Mouse (Mus musculus): ENCODE data around the gene Scamp3. TPM values are rescaled to one million over a fixed set of nuclear protein-coding genes. Genes with fewer than 3 reads are reported as not detected.

The Scamp3 gene
- total and polyA plus RNA-seq, 3 experiments = 101 to 287 TPM; not detected in 1

- TF ChIP-seq SIN3A (IDR thresholded peaks at IDR 0.05; ENCODE audit: low read length) = peak; percentile 83
- TF ChIP-seq USF2 (IDR thresholded peaks at IDR 0.05; ENCODE audit: borderline replicate concordance in 1 of 2, insufficient read depth in 1 of 2, low read depth in 1 of 2, low read length in 2 of 2) = peak in 1 of 2 experiments; percentile 64; a peak in 1 of 4 replicates
- TF ChIP-seq BHLHE40 (IDR thresholded peaks at IDR 0.05; ENCODE audit: borderline replicate concordance, low read depth, low read length) = peak; percentile 87
- TF ChIP-seq TBP (IDR thresholded peaks at IDR 0.05; ENCODE audit: low read depth, low read length) = peak; percentile 91
- TF ChIP-seq E2F4 (IDR thresholded peaks at IDR 0.05; ENCODE audit: borderline replicate concordance, low read depth, low read length) = no peak
- no peak for TF ChIP-seq CHD1 (IDR thresholded peaks at IDR 0.05; ENCODE audit: low read depth, low read length)
- peak; percentile 98 for TF ChIP-seq POLR2AphosphoS2 (IDR thresholded peaks at IDR 0.05; ENCODE audit: low read length)
- peak; percentile 83 for TF ChIP-seq HCFC1 (IDR thresholded peaks at IDR 0.05; ENCODE audit: low read depth, low read length)
These were observed 12.6 kb upstream of the Scamp3 start, which contains the start of gene Clk2 (continued) for GRCm38 (mm10) chr3:89164506-89165267.

GRCm38 (mm10) chr3:89165268-89165870, 11.9 kb upstream of the Scamp3 start:
- peak overlapping the region; percentile 95 for H3K9ac ChIP-seq (ENCODE audit: control insufficient read depth, low read depth, low read length, poor library complexity, severe bottlenecking)
- 0 out of 2 replicates have a peak, but pooled peaks have one; percentile 38 for TF ChIP-seq SIN3A (IDR thresholded peaks at IDR 0.05; ENCODE audit: low read length)
- peak; percentile 44; the same call in 1 of the 2 replicates for TF ChIP-seq MYC (IDR thresholded peaks at IDR 0.05; ENCODE audit: low read depth, low read length)
- TF ChIP-seq MXI1 (IDR thresholded peaks at IDR 0.05; ENCODE audit: low read depth, low read length) = no peak
- TF ChIP-seq RCOR1 (IDR thresholded peaks at IDR 0.05; ENCODE audit: low read depth, low read length) = peak; percentile 54
- TF ChIP-seq ETS1 (IDR thresholded peaks at IDR 0.05; ENCODE audit: low read depth, low read length) = 0 out of 2 replicates have a peak, but pooled peaks have one; percentile 3
- TF ChIP-seq ZKSCAN1 (IDR thresholded peaks at IDR 0.05; ENCODE audit: low read depth, low read length) = no peak
- peak; percentile 50; the same call in 1 of the 2 replicates for TF ChIP-seq GATA1 (IDR thresholded peaks at IDR 0.05; ENCODE audit: low read depth, low read length)
- TF ChIP-seq POLR2AphosphoS5 (IDR thresholded peaks at IDR 0.05; ENCODE audit: borderline replicate concordance, low read depth, low read length) = no peak
- no peak for TF ChIP-seq ZMIZ1 (IDR thresholded peaks at IDR 0.05; ENCODE audit: low read depth, low read length)
- TF ChIP-seq SMC3 (IDR thresholded peaks at IDR 0.05; ENCODE audit: low read depth, low read length) = no peak
- TF ChIP-seq USF2 (IDR thresholded peaks at IDR 0.05; ENCODE audit: borderline replicate concordance in 1 of 2, insufficient read depth in 1 of 2, low read depth in 1 of 2, low read length in 2 of 2) = no peak
- 0 out of 2 replicates have a peak, but pooled peaks have one; percentile 34 for TF ChIP-seq CHD1 (IDR thresholded peaks at IDR 0.05; ENCODE audit: low read depth, low read length)
- TF ChIP-seq MAX (IDR thresholded peaks at IDR 0.05; ENCODE audit: low read length) = 0 out of 2 replicates have a peak, but pooled peaks have one; percentile 13
- no peak for TF ChIP-seq JUND (IDR thresholded peaks at IDR 0.05; ENCODE audit: low read depth, low read length)
- H3K36me3 ChIP-seq (ENCODE audit: control insufficient read depth in 1 of 2, insufficient read depth in 2 of 2, low read length in 2 of 2) = peaks cover 12 to 19% of the 10 kb centered on the region in 2 experiments
- peaks cover 29% of the 10 kb centered on the region for H3K79me2 ChIP-seq (ENCODE audit: control insufficient read depth, insufficient read depth, low read length, poor library complexity)
- no peaks in the 10 kb centered on the region for H3K27me3 ChIP-seq (ENCODE audit: control insufficient read depth in 1 of 2, insufficient read depth in 2 of 2, low read length in 2 of 2)
- no peaks in the 10 kb centered on the region for H3K9me3 ChIP-seq (replicated peaks; ENCODE audit: insufficient read depth, low read length)
- H3K27ac ChIP-seq (ENCODE audit: control insufficient read depth, low read depth, low read length) = peak overlapping the region; percentile 82
- no peak for DNase-seq (ENCODE audit: low read depth, low spot score)
- peaks cover 7 to 17% of the 10 kb centered on the region in 2 experiments for H3K4me1 ChIP-seq (ENCODE audit: control insufficient read depth in 1 of 2, insufficient read depth in 2 of 2, low read length in 2 of 2)
- H3K4me3 ChIP-seq (ENCODE audit: control insufficient read depth in 1 of 2, insufficient read depth in 1 of 2, low read depth in 2 of 2, low read length in 2 of 2) = peak overlapping the region; percentile 76 to 80
